Mouse (Mus musculus): Measurements from ENCODE around the gene Apoa2.

- TF ChIP-seq CTCF (IDR thresholded peaks at IDR 0.05; ENCODE audit: low read depth), result no peak
- no peak for TF ChIP-seq EP300 (IDR thresholded peaks at IDR 0.05; ENCODE audit: low read depth)
Observed at GRCm38 (mm10) chr1:171258921-171259320, 34.1 kb downstream of the Apoa2 start.
